Mouse (Mus musculus): ENCODE data around the gene Gm3532.
"Not testable (repeated sequence)": the region's sequence is repeated elsewhere in the genome, so short reads cannot be mapped to it uniquely, and the experiment has no call there.

Gene Gm3532

GRCm38 (mm10) chr14:5538196-5538595, at the start of gene Gm3532:
Gene Gm3532, plus strand, starts transcription at chr14:5538496.
- DNase-seq (ENCODE audit: extremely low read depth, low read depth): not testable (repeated sequence)

- not testable (repeated sequence) for DNase-seq (ENCODE audit: extremely low read depth, low read depth)
These were observed 36.9 kb upstream of the Gm3532 start, which contains the start of gene Gm3488 for GRCm38 (mm10) chr14:5501374-5501773. Gene Gm3488, plus strand, starts transcription at chr14:5501674.

All from MEL-GATA-1-ER (cell line).